Mouse (Mus musculus): ENCODE measurements around the gene Cisd3.
"Not testable (repeated sequence)": the region's sequence is repeated elsewhere in the genome, so short reads cannot be mapped to it uniquely, and the experiment has no call there.

Cisd3 gene

DNA sequence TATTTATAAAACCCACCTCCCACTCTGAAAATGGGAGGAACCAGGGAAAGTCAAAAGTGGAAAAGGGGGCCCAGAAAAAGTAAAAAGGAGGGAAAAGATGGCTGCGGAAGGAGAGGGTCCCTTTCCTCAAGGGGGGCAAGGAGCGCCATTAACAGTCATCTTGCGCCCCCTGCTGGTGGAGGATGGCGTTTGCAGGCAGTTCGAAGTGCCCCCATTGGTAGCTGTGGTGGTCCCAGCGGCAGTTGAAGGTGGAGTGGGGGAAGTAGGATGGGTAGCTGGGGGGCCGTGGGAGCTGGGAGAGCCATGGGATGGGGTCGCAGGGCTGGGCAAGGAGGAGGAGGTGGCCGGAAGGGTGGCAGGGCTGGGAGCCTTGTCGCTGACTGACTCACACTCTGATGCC lies 4.2 kb downstream of the Cisd3 start:
- DNase-seq = peak; percentile 80

DNA sequence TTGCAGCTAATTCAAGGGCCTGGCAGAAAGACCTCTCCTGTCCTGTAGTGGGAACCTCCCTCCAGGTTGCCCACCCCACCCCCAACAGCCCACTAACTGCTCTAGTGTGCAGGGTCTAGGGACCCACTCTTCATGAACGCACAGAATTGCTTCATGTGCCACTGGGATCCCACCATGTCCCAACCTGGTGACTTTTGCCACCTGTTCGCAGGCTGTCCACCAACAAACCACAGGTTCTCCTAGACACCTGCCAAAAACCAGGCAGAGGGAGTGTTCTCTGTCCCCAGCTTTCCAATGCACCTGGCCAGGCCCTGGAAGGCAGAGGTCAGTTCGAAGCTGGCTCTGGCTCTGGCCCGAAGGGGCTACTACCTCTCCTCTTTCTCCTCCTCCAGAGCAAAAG lies 8.8 kb downstream of the Cisd3 start:
- no peak for DNase-seq

DNA sequence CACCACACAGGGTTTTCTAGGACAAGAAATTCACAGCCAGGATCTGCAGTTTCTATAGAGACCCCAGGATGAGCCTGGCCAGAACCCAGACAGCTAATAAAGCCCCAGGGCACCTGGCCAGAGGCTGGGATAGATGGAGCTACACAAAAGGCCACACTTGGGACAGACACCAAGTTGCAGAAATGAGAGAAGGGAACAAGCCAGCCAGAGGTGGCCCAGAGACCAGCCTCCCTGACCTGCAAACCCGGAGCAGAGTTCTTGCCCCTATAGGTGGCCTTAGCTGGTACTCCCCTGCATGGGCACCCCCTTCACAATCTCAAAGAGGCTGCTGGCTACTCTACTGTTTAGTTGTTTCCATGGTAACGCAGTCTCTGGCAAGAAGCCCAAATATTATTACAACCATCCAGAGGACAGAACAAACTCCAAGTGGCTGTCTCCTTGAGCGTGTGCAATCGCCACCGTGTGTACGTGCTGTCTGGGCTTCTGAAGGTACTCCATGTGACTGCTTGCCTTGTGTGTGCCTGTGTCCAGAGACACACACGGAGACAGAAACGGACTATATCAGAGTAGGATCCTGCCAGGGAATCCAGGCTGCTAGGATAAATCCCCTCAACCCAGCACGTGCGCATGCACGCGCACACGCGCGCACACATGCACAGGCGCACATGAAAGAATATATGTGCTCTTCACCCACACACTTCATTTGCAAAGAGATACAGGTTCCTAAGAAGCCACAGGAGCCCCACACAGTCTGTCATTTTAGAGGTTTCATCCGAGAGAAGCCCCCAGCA lies 9.5 kb downstream of the Cisd3 start:
- peak; percentile 50 for DNase-seq

DNA sequence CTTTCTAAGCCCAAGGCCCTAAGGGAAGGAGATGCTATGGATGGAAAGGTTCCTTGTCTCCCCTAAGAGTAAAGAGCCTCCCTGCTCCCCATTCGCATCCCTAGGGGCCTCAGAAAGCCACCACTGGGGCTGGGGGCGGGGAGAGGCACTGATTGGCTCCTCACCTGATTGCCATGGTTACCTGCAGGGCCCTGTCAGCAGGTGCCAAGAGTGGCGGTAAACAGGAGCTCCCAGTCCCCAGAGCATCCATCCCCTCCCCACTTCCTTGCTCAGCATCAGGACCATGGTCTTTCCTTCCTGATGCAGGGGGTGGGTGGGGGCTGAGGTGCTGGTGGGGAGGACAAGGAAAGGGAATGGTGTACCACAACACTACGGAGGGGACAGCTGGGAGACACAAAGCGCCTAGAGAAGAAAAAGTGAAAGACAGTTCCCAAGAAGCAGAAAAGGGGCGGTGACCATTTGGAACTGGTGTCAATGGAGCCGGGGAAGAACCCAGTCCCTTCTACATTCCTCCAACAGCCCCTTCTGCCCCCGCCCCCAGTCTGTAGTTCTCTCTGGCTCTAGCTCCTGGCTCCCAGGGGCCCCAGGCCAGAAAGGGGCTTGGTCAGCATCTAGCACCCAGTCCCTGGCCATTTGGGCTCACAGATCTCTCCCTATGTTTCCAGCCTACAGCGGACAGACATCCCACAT lies 10.2 kb downstream of the Cisd3 start:
- no peak for DNase-seq

DNA sequence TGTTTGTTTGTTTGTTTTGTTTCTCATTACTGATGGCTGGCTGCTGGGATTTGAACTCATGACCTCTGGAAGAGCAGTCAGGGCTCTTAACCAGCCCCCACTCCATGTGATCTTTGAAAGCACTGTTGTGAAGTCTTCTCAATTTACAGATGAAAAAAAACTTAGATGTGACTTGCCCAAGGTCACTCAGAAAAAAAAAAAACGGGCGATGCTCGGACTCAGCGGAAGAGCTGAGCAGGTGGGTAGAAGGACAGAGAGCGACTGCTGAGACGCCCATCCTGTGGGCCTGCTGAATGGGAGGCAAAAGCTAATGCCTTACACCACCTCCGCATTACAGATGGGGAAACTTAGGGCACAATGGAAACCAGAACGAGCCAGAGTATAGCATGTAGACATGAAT lies 11.0 kb downstream of the Cisd3 start:
- no peak for DNase-seq

DNA sequence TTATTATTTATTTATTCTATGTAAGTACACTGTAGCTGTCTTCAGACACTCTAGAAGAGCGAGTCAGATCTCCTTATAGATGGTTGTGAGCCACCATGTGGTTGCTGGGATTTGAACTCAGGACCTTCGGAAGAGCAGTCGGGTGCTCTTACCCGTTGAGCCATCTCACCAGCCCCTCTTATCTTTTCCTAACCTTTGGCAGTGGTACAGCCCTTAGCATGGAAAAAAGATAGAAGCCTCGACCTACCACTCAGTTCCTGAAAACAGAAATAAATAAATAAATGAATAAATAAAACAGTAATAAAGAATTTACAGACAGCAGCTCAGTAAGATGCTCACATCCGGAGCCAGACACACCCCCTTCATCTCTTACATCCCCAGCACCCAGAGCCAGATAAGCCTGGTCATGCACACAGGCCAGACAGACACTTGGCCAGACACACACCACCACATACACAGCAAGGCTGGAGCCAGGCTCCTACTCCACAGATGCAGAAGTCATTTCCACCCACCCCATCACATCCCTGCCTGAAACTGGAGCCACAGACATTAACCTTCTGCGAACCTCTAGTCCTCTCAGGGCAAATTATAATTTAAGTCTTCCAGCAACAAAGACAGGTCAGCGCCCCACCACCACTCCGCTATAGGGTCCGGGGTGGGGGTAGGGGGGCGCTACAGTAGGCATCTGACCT lies 11.7 kb downstream of the Cisd3 start:
- DNase-seq = no peak

DNA sequence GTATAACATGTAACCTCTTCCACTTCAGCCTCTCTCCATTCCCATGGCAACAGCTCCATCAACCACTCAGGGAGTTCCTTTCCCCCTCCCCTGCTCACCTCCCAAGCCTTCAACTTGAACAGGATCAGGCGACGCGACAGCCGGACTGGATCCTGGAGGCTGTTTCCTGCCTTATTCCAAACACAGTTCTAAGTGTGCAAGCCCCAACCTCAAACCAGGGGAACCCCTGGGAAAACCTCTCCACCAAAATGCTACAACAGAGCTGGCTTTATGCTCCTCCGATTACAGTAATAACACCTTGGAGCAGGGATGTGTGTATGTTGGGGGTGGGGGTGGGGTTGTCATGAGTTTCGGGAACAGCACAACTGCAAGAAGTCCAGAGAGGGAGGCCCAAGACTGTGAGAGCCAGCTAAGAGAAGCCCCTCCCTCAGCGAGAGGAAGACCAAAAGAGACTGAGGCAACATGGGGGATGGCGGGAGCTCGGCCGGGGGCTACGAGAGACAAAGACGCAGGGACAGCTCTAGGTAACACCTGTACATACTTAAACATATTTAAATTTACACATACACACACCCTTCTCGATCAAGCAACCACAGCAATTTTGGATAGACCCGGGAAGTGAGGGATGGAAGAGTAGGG lies 12.4 kb downstream of the Cisd3 start:
- DNase-seq = peak; percentile 69

DNA sequence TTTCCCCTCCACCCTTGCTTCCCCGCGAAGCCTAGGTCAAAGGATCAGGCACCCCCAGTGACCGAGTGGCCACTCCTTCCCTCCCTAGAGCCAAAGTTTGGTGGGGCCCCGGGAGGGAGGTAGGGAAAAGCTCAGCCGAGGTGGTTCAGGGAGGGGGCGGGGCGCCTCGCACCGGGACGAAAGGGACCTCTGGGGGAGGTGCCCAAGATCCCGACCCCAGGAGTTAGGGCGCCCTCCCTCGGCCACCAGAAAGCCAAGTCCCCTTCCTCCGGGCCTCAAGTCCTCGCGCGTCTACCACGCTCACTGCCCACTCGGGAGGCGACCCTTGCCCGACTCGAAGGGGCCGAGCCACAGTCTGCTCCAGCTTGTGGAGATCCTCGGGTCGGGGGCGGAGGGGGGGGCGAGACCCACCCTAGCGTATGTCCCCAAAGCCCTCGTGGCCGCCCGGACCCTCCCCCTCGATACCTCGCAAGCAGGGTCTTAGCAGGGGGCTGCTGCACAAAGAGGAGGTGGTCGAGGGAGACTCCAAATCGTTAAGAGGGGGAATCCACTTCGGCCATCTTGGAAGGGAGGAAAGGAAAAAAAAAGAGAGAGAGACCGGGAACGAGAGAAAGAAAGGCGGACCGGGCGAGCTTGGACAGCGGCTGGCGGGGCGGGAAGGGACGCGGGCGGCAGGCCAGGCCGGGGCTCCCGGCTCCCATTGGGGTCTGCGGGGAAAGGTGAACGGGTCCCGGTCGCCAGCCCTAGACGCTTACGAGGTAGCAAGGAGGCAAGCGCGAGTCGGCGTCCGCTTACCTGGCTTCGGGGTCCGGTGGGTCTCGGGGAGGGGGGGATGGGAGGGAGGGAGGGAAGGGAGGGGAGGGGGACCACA lies 13.3 kb downstream of the Cisd3 start:
- DNase-seq = peak; percentile 90

DNA sequence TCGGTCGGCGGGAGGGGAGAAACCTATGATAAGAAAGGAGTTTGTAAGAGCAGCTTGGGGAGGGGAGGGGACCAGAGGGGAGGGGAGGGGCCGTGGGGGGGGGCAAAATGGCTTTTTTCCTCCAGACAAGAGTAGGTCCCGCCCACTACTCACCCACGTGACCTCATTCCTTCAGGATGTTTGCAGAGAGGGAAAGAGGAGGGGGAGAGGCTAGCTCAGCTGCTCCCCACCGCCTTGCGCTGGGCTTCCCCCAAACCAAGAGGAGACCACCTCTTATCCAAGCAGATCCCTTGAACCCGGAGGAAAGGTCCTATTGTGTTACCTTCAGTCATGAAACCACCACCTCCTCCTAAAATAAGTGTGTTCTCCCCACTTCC lies 14.0 kb downstream of the Cisd3 start:
- peak; percentile 96 for DNase-seq

DNA sequence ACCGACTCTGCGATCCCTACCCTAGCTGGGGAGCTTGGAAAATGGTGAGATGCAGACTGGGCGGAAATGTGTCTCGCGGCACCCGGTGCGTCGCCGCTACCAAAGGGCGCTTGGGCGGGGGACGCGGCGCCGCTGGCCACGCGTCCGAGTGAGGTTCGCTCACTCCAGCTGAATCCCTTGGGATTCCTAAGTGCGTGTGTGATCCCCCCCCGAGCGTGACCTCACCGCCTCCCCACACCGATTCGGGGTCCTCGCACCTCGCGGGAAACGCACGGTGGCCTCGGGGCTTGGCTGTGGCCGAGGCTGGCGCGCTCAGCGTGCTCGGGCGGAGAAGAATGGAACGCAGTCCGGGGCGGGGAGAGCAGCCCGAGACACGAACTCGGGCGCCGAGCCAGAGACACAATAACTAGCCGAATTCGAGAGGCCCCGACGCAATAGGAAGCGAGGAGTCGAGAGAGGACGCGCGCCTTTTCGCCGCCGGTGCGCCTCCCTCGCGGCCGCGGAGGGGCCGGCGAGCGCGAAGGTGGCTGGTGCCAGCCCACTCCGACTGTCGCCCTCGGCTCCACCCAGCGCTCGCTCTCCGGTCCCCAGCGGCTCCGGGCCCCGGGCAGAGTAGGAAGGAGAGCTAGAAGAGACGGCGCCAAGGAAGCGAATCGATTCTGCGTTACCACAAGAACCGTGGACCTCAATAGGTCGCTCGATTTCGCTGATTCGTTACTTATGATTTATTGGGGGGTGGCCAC lies 14.5 kb downstream of the Cisd3 start, which contains the start of gene Pcgf2:
Gene Pcgf2 (minus strand): TSS at position 495 of the 743 bp plus-strand sequence.
- DNase-seq = peak; percentile 84

DNA sequence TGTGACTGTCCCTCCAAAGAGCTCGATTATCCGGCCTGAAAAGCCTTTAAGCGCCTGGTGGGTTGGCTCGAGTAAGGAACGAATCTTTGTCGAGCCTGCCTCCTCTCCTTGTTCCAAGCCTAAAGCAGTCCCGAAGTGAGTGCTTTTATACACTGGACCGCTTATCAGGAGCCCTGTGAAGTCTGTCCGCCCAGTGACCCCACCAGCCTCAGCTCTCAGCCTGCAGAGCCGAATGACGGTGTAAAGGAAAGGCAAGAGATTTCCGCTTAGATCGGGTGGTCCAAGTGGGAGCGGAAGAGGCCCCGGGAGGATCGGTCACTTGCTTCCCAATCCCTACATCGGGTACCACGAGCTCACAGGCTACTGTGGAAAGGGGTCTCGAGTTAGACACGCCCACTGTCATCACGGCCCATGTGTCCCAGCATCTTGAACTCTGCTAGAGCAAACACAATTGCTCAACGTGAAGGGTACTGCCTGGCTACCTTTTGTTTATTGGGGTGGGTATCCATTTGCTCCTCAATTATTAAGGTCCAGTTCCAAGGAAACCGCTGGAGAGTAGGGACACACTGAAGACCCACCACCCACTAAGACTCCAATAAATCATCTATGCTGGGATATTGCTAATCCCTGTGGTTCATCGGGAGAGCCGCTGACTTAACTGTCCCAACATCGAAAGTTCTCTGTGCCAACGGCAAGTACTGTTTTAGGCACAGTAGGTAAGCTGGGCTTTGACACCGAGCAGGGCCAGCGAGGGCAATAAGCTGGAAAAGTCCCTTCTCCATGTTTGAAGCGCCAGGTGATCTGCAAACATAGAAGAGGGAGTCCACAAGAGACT lies 15.3 kb downstream of the Cisd3 start:
- peak; percentile 62 for DNase-seq

DNA sequence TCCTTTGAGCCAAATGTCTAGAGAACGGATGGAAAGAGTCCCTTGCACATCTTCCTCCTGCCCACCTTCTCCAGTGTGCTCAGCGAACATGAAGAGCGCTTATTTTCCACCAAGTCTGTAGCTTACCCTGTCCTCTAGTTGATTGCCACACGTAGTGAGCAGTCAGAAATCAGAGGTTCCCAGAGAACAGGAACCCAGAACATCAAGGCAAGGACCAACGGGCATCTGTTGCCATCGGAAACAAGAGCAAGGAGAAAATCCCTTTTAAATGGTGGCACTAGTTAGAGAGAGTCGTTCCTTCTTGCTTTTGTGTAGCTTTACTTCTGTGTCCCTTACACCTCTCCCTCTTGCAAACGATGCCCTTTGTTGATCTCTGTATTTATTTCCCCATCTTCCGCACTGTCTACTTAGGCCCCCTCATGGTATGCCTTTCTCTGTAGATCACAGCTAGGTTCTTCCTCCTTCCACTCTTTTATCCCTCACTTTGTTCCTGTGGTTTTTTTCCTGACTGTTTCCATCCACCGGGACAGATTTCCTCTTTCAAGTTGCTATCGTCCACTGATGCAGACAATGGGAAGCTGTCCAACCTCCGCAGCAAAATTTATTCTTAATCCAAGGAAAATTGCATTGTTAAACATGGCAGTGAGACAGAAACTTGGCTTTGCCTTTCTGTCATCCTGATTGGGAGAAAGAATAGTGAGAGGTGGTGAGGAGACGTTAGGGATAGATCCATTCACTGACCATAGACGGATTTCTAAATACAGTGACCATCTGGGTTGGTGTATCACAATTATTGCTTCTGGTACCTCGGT lies 16.2 kb downstream of the Cisd3 start:
- no peak for DNase-seq

DNA sequence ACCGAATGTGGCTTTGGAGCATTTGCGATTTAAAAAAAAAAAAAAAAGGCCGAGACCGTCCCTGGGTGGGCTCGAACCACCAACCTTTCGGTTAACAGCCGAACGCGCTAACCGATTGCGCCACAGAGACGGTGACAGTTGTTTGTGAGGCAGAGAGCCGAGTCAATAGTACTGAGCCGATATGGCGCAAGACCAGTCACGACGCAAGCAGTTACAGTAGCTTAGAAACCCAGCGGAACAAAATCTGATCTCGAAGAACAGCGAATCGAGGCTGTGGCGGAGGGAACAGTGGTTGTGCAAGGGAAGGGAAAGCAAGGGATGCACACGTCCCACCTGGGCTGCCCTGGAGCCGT lies 16.7 kb downstream of the Cisd3 start:
- peak; percentile 86 for DNase-seq

DNA sequence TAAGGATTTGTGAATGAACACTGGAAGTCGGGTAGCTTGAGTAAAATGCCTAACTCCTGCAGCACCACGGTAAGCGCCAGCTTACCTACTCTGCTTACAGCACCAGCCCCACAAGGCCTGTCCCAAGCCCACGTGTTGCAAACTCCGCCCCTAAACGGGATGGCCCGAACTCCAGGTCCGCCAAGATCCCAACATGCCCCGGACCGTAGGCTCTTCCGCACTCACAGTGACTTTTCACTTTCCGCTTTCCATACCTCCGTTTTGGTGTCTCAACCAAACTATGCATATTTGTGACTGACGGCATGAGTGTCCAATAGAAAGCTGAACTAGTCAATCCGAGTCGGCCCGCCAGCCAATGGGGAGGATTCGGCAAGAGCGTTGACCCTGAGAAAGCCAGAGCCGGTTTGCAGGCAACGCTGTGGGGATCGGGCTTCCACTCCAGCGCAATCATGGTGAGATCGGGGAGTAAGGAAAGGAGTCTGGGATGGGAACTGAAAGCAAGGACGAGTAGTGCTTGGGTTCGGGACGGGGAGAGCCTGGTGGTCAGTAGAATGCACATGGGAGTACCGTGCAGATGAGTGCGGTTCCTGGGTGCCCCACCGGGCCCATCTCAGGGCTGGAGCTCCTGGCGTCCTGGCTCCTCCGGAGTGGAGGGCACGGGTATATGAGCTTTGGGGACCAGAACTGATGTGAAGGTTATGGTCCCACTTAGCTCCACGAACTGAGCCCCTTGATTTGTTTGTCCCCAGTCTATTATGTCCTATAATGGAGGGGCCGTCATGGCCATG lies 17.6 kb downstream of the Cisd3 start, which contains the start of gene Psmb3:
Gene Psmb3 (plus strand): TSS at position 361 of the 788 bp plus-strand sequence.
- peak; percentile 99 for DNase-seq

DNA sequence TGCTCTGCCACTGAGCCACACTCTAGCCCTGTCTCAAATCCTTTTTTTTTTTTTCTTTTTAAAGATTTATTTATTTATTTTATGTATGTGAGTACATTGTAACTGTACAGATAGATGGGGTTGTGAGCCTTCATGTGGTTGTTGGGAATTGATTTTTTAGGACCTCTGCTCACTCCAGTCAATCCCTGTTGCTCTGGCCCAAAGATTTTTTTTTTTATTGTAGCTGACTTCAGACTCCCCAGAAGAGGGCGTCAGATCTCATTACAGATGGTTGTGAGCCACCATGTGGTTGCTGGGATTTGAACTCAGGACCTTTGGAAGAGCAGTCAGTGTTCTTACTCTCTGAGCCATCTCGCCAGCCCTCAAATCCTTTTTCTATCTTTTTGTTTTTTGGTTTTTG lies 24.4 kb downstream of the Cisd3 start:
- not testable (repeated sequence) for DNase-seq

DNA sequence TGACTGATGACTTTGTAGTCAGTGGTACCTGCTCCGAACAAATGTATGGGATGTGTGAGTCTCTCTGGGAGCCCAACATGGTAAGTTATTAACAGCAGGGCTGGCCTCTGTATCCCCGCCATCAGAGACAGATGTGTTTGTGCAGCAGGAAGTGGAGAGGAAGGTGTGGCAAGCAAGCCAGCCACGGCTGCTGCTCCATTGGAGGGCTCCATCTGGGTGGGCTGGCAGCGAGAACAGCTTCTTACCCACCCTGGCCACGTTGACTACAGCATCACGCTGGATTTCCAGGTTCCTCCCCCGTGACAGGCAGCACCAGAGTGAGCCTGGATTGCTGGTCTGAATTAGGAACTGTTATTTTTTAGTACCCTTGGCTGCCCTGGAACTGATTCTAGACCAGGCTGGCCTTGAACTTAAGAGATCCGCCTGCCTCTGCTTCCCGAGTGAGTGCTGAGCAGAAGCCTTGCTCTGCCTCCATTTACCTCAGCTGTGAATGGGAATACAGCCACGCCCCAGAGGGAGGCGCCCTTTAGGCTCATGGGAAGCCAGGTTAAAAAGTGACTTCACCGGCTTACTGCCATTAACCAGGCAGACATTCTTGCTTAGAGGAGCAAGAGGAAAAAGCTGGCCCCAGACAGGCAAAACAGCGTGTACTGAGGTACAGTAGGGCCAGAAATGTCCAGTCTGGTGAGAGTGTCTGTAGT lies 25.7 kb downstream of the Cisd3 start:
- no peak for DNase-seq

DNA sequence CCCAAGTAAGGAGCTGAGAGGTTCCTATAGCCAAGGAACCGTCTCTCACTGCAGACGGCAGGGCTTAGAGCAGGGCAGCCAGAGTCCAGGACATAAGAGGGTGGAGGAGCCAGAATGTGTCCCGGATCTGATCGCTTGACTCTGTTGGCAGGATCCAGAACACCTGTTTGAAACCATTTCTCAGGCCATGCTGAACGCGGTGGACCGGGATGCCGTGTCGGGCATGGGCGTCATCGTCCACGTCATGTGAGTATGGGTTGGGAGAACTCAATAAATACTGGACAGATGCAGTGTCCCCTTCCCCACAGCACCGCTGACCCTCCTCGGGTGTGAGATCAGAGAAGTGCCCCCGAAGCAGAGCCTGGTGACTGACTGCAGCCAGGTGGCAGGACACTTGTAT lies 26.7 kb downstream of the Cisd3 start:
- DNase-seq = no peak

DNA sequence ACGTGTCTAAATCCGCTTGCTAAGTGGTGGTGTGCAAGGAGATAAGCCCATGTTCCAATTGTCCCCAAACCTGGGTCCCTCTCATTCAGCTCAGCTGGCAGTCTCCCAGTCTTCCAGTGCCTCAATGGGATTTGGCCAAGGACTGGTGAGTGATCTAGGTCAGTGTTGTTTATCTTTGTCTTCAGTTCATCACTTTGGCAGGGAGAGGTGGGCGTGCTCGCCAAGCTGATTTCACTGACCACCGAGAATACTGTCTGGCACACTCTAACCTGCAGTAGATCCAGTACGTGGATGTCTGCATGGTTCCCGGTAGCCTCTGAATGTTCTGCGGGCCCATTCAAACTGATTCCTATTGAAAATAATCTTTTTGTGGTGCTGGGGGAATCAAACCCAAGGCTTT lies 28.3 kb downstream of the Cisd3 start:
- DNase-seq = no peak
